Mouse (Mus musculus) heart, adult 2 months (tissue): ENCODE data around the gene Sox15. TPM values are rescaled to one million over a fixed set of nuclear protein-coding genes. Genes with fewer than 3 reads are reported as not detected.
"Not testable (repeated sequence)": the region's sequence is repeated elsewhere in the genome, so short reads cannot be mapped to it uniquely, and the experiment has no call there.

Experiments
- DNase-seq, 2 experiments: peaks; one replicate each; pipeline ENCODE4 v3.0.0; 2021
- H3K27ac ChIP-seq: fragments of 200-600 bp; 2 replicates; pipeline ENCODE4 v1.8.1; 2022
- H3K27me3 ChIP-seq: fragments of 200-500 bp; 2 replicates; pipeline ENCODE4 v1.6.1; 2012; ENCODE audit warnings: mild to moderate bottlenecking, low read length, inconsistent platforms, mixed read lengths; ENCODE audit not compliant: control insufficient read depth, insufficient read depth
- H3K36me3 ChIP-seq: fragments of 200-500 bp; 2 replicates; pipeline ENCODE4 v1.6.1; 2012; ENCODE audit warnings: low read length, inconsistent platforms; ENCODE audit not compliant: control insufficient read depth, insufficient read depth
- H3K4me1 ChIP-seq: fragments of 200-500 bp; 2 replicates; pipeline ENCODE4 v1.6.1; 2011; ENCODE audit warnings: low read length; ENCODE audit not compliant: control insufficient read depth, insufficient read depth
- H3K4me3 ChIP-seq: fragments of 200-600 bp; 2 replicates; pipeline ENCODE4 v1.8.1; 2022
- H3K79me2 ChIP-seq: fragments of 200-500 bp; replicated peaks from 2 replicates; pipeline ENCODE4 v1.6.1; 2012; ENCODE audit warnings: mild to moderate bottlenecking, inconsistent platforms, low read length, moderate library complexity, mixed read lengths; ENCODE audit not compliant: control insufficient read depth, insufficient read depth
- H3K9ac ChIP-seq: fragments of 200-500 bp; 2 replicates; pipeline ENCODE4 v1.6.1; 2012; ENCODE audit warnings: low read depth, mild to moderate bottlenecking, control low read depth, inconsistent platforms, low read length, mixed read lengths
- CTCF ChIP-seq: fragments of 200-600 bp; IDR thresholded peaks from 2 replicates; pipeline ENCODE4 v1.8.1; 2022; ENCODE audit warnings: antibody characterized with exemption, mild to moderate bottlenecking, moderate library complexity
- EP300 ChIP-seq: fragments of 200-500 bp; IDR thresholded peaks from 2 replicates; pipeline ENCODE4 v1.6.1; 2011; ENCODE audit warnings: low read depth, low read length, control low read depth; ENCODE audit not compliant: insufficient read depth
- POLR2A ChIP-seq: fragments of 200-500 bp; IDR thresholded peaks from 2 replicates; pipeline ENCODE4 v1.6.1; 2011; ENCODE audit warnings: mild to moderate bottlenecking, low read depth, low read length, control low read depth; ENCODE audit not compliant: insufficient read depth
- WGBS: fragments of 180-500 bp; shearing (Covaris S2); methylation state at CpG from one replicate; pipeline ENCODE4 v1.1.7; 2018; 5-methylcytosine and 5-hydroxymethylcytosine counted together
- intact Hi-C: fragments of 180-260 bp; cut with DNase I; formaldehyde crosslinking; loops from one replicate; pipeline ENCODE4 v1.15.1; 2025
- polyA plus RNA-seq: library from polyadenylated mRNA; depleted of rRNA; stranded (reverse); fragments of >200 nt; gene quantifications from 2 replicates; pipeline ENCODE4 v1.2.3, GENCODE M21; 2012
- total RNA-seq, 2 experiments: library from RNA; stranded (reverse); gene quantifications; 2 replicates each; pipeline ENCODE4 v1.2.3; 2021

Sox15 gene
- total and polyA plus RNA-seq, 3 experiments = not detected

DNA sequence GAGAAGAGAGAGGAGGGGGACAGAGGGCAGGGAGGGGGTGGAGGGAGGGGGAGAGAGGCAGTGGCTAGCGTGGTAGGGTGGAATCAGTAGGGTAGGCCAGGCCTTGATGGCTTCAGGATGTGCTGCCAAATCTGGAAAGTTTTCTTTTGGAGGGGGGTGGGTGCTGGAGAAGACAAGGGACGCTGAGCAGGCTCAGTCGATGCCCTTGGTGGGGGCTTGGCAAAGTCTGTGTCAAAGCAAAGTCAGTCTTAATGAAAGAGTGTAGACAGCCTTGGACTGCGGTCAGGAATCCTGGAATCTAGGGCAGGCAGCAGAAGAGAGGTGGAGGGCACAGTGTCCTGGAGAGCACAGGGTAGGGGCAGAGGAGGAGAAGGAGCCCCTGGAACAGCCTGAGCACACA lies 44.2 kb upstream of the Sox15 start:
- no peak for DNase-seq
- H3K9ac ChIP-seq = no peak overlapping the region
- H3K36me3 ChIP-seq = no peaks in the 10 kb centered on the region
- H3K27me3 ChIP-seq = no peaks in the 10 kb centered on the region
- peaks cover 1% of the 10 kb centered on the region; the same call in 1 of the 2 replicates for H3K4me1 ChIP-seq
- intact Hi-C loops = no loop called here
- no peaks in the 10 kb centered on the region for H3K79me2 ChIP-seq
- 48% methylated on average over 4 of the region's 4 CpGs for WGBS
- H3K4me3 ChIP-seq = no peak overlapping the region
- no peak for TF ChIP-seq EP300
- TF ChIP-seq POLR2A = no peak
- TF ChIP-seq CTCF = no peak
- H3K27ac ChIP-seq = no peak overlapping the region

DNA sequence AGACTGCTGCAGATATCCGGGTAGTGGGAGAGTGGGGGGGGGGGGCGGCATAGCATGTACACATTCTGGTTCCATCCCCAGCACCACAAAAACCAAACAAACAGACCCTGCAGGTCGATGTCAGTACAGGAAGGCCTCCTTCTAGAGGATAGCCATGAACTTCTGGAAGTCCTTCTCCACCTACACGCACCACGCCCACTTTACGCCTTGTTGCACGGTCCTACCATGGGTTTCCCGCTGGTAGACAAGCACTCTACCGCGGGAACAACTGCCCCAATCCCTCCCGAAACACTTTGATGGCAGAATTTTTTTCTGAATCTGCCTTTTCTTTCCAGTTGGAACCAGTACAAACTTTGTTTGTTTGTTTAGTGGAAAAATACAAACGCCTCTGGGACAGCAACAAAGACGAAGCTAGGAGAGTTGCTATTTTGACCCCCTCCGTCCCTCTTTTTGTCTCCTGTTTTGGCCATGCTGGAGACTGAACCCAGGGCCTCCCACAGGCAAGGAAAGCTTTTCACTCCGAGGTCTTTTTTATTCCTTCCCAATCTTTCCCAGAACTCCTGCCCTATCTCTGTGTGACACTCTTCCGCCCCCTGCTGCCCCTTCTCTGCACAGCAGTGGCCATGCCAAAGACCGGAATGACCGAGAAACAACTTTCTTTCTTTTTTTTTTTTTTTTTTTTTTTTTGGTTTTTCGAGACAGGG lies 41.4 kb upstream of the Sox15 start:
- TF ChIP-seq POLR2A (no peak), EP300 (peak; percentile 88; the same call in 1 of the 2 replicates), CTCF (peak; percentile 84)
- Histone ChIP-seq H3K27ac (peak overlapping the region; percentile 24; the same call in 1 of the 2 replicates), H3K4me3 (peak overlapping the region; percentile 41), H3K4me1 (peaks cover 1% of the 10 kb centered on the region; the same call in 1 of the 2 replicates), H3K9ac (0 out of 2 replicates have a peak overlapping the region, but pooled peaks have one; percentile 15), H3K79me2 (no peaks in the 10 kb centered on the region), H3K27me3 (no peaks in the 10 kb centered on the region), H3K36me3 (no peaks in the 10 kb centered on the region)
- peak; percentile 85 to 91 for DNase-seq
- intact Hi-C loops = loop anchor here (1.0 kb wide), 2 partner anchors 34 to 67 kb away; no protein-coding TSS in a partner anchor
- WGBS = 12% methylated on average over 19 of the region's 19 CpGs

GRCm38 (mm10) chr11:69614257-69614588 lies 40.9 kb upstream of the Sox15 start:
- not testable (repeated sequence) for H3K4me3 ChIP-seq, H3K79me2 ChIP-seq, H3K4me1 ChIP-seq, H3K27ac ChIP-seq, H3K36me3 ChIP-seq, DNase-seq, H3K27me3 ChIP-seq
- intact Hi-C loops = loop anchor here (1.0 kb wide), 2 partner anchors 35 to 68 kb away; no protein-coding TSS in a partner anchor
- peak overlapping the region; percentile 36; the same call in 1 of the 2 replicates for H3K9ac ChIP-seq
- WGBS = 43% methylated on average over 11 of the region's 11 CpGs

- no peak overlapping the region for H3K9ac ChIP-seq
- H3K36me3 ChIP-seq = no peaks in the 10 kb centered on the region
- H3K4me3 ChIP-seq = no peak overlapping the region
- no peak for TF ChIP-seq EP300
- no peak for TF ChIP-seq POLR2A
- TF ChIP-seq CTCF = no peak
- H3K27me3 ChIP-seq = no peaks in the 10 kb centered on the region
- peaks cover 3% of the 10 kb centered on the region; the same call in 1 of the 2 replicates for H3K4me1 ChIP-seq
- no peak overlapping the region for H3K27ac ChIP-seq
- no peak for DNase-seq
- intact Hi-C loops = no loop called here
- no peaks in the 10 kb centered on the region for H3K79me2 ChIP-seq
- 39% methylated on average over 10 of the region's 10 CpGs for WGBS
Observed at GRCm38 (mm10) chr11:69616781-69617180, 38.3 kb upstream of the Sox15 start.

- H3K4me3 ChIP-seq = no peak within 1 kb of the TSS
- intact Hi-C loops = no loop called here
- TF ChIP-seq POLR2A = no peak
- TF ChIP-seq CTCF = no peak
- TF ChIP-seq EP300 = no peak
- H3K36me3 ChIP-seq = no peaks in the 10 kb centered on the region
- 50% methylated on average over 5 of the region's 5 CpGs for whole genome bisulfite sequencing
- H3K9ac ChIP-seq = no peak within 1 kb of the TSS
- no peaks in the 10 kb centered on the region for H3K27me3 ChIP-seq
- H3K27ac ChIP-seq = no peak within 1 kb of the TSS
- H3K79me2 ChIP-seq = no peaks in the 10 kb centered on the region
- H3K4me1 ChIP-seq = peaks cover 3% of the 10 kb centered on the region; the same call in 1 of the 2 replicates
- DNase-seq = no peak
Observed at GRCm38 (mm10) chr11:69617805-69618204, 37.3 kb upstream of the Sox15 start, which contains the start of gene Shbg. Shbg (minus strand) TSS chr11:69617905.

GRCm38 (mm10) chr11:69620394-69621081 lies 34.6 kb upstream of the Sox15 start:
- DNase-seq = no peak
- no peak overlapping the region for H3K27ac ChIP-seq
- WGBS = 74% methylated on average over 7 of the region's 7 CpGs
- no peaks in the 10 kb centered on the region for H3K79me2 ChIP-seq
- H3K9ac ChIP-seq = no peak overlapping the region
- TF ChIP-seq POLR2A (no peak), EP300 (no peak), CTCF (no peak)
- no peak overlapping the region for H3K4me3 ChIP-seq
- H3K4me1 ChIP-seq = peaks cover 1% of the 10 kb centered on the region; the same call in 1 of the 2 replicates
- no peaks in the 10 kb centered on the region for H3K27me3 ChIP-seq
- intact Hi-C loops = no loop called here
- H3K36me3 ChIP-seq = no peaks in the 10 kb centered on the region
